Mouse (Mus musculus): ENCODE measurements around the gene Clec4g.
"Not testable (repeated sequence)": the region's sequence is repeated elsewhere in the genome, so short reads cannot be mapped to it uniquely, and the experiment has no call there.

The Clec4g gene

DNA sequence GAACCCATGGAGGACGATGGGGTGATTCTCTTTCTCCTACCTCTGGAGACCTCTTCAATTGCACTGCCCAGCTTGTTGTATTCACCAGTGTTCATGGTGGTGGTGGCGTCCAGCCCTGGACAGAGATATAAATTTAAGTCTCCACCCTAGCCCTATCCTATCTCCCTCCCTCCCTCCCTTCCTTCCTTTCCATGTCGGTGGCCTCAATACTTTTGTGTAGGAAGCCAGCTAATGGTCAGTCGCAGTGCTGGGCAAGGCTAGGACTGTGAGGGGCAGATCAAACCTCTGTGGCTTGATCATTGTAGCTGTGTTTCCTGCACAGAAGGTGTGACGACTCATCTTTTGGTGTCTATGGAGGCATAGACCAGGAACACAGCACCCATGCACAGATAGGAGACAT lies at the start of gene Clec4g:
Clec4g (minus strand) TSS at position 101 of the 400 bp plus-strand sequence.
- DNase-seq (ENCODE audit: low spot score in 2 of 2), result no peak

DNA sequence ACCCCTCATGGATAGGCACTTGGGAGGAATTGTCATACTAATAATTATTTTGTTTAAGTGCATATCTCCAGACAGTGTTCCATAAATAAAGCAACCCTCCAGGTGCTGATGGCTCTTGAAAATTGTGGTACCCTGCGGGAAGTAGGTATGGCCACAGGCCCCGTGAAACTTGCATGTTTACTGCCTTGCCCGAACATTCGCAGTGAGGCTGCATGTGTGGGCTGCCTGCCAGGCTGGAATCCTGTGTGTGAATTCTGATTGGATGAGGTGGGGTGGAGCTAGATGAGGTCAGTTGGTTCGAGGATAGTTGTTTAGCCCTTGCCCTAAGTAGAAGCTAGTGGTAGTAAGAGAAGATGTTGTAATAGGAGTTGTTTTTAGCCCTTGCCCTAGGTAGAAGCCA lies 48.2 kb upstream of the Clec4g start:
- DNase-seq (ENCODE audit: low spot score in 2 of 2), result not testable (repeated sequence)

DNA sequence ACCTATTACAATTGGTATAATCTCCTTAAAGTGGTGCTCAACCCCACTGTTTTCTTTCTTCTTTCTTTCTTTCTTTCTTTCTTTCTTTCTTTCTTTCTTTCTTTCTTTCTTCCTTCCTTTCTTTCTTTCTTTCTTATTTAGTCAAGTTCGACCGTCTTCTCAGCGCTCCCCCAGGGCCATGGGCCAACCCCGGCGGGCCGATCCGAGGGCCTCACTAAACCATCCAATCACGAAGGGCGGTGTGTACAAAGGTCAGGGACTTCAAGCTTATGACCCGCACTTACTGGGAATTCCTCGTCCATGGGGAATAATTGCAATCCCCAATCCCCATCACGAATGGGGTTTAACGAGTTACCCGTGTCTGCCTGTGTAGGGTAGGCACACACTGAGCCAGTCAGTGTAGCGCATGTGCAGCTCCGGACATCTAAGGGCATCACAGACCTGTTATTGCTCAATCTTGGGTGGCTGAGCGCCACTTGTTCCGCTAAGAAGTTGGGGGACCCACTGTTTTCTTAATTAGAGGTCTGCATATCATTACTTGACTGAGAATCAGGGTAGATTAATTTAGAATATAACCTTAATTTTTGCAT lies 33.9 kb upstream of the Clec4g start:
- peak in 1 of 2 experiments; percentile 26 for DNase-seq (ENCODE audit: low spot score in 2 of 2)

DNA sequence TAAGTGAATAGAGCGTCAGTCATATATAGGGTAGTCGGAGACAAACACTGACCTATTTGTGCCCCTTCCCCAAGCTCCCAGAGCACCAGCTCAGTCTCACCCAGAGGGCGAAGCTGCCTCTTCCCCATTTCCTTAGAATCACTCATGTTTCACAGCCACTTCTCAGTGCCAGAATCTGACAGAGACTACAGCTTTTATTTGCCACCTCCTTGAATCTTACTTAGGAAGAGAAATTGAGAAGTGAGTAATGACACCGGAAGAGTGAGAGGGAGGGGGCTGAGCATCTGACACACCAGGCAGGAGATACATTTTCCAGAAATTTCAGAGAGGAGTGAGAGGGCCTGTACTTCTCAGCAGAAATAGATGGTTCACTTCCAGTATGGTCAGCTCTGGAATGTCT lies 28.3 kb upstream of the Clec4g start, which contains the start of gene Cd209a:
Cd209a (minus strand) TSS at position 224 of the 400 bp plus-strand sequence.
- DNase-seq (ENCODE audit: low spot score in 2 of 2), result no peak

DNA sequence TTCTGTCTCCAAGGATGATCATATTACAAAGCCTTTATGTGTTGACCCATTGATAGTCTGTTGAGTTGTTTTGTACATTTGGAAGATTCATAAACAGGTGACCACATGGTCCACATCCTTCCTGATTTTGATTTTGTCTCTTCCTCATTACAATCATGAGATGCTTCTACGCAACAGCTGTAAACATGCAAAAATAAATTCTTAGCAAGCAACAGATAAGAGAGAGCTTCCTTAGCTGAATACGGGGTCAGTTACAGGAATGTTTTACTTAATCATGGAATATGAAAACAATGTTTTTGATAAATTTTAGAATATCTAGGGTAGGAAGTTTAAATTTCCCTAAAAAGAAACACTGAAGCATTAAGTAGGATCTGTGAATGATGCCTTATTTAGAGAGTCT lies 16.5 kb upstream of the Clec4g start:
- DNase-seq (ENCODE audit: low spot score in 2 of 2), result no peak

DNA sequence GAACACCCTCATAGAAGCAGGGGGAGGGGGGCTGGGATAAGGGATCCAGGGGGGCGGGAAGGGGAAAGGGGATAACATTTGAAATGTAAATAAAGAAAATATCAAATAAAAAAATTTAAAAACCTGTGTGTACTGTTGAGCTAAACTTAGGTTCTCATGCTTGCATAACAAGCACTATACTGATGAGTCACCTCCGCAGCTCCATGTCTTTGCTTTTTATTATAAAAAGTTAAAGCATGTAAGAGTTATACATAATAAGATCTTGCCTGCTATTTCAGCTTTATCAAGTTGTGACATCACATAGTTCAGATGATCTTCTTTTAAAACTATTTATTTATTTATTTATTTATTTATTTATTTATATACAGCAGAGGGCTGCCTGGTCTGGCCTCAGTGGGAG lies 15.1 kb upstream of the Clec4g start:
- no peak for DNase-seq (ENCODE audit: low spot score in 2 of 2)

DNA sequence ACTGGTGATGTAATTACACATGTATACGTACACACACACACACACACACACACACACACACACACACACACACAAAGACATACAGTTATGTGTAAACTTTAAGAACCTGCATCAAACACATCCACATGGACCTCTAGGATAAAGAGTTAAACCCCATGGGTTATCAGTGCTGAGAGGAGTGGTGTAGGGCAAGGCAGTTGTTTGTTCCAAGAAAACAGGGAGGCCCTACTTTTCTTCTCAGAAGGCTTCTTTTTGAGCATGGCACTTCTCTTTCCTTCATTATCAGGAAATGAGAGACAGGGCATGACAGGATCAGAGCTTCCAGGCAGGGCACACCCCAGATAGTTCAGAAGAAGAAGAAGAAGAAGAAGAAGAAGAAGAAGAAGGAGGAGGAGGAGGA lies 13.6 kb upstream of the Clec4g start:
- DNase-seq (ENCODE audit: low spot score in 2 of 2), result no peak

DNA sequence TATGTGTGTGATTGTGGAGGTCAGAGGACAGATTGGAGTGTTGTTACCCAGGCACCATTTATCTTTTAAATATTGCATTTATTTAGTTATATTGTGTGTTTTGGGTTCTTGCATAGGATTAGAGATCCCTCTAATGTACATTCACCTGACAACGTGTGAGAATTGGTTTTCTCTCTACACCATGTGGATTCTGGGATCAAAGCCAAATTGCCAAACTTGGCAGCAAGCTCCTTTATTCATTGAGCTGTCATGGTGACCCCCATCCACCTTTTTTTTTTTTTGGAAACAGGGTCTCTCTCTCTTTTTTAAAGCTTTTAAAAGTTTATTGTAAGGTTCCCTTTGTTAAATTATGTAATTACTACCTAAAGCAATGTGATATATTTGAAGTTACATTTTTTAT lies 590 bp upstream of the Clec4g start:
- DNase-seq (ENCODE audit: low spot score in 2 of 2), result no peak

DNA sequence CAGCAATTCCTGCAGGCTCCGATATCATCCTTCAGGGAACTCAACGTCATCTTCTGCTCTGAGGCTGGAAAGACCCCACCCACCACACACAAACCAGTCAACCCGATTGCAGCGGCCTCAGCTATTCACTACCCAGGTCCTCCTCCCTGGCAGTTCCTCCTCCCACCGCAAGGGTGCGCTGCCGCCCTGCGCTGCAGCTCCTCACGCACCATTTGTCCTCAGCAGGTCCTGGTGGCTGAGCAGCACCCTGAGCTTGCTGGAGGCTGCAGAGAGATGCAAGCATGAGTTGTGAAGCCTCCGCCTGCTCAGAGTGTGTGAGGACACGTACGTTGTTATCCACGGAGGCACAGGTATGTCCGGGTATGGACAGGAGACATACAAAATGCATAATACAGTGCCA lies 1.9 kb downstream of the Clec4g start:
- DNase-seq (ENCODE audit: low spot score in 2 of 2), result peak; percentile 27 to 44

DNA sequence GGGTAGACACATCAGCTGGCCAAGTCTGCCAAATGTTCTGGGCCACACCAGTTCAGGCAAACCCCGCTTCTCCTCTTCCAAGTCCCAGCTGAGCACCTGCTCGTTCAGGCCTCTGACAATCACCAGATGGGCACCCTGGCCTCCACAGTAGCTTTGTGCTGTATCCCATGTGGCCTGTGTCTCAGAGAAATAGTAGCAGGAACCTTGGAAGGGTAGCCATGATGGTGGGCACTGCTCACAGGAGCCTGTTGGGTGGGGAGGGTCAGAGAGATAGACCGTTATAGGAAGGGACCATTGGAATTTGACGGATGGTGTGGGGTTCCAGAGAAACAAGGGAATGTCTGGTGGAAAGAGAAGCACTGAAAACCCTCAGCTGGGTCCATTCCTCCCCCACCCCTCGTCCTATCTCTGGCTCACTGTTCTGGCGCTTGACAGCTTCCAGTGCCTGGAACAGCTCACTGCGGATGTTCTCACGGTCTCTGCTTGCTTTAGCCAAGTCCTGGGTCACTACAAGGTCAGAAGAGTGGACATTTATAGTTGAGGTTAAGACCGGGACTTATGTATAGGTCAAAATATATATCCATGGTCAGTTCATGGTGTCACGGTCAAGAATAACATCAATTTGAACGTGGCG lies 3.0 kb downstream of the Clec4g start:
- DNase-seq (ENCODE audit: low spot score in 2 of 2), result no peak

DNA sequence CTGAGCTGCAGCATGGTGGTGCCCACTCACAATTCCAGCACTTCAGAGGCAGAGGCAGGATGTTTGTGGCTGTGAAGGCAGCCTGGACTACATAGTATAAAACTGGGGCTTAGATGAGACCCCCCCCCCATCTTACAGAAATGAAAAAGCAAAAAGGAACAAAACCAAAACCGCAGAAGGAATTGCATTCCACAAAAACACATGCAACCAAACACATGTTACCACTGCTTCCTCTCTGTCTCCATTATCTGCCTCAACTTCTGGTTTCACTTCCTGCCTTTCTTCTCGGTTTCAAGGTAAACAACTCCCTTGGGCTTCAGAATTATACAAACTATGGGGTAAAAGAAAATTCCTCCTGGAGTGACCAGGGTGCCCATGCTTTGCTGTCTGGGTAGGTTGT lies 8.8 kb downstream of the Clec4g start:
- no peak for DNase-seq (ENCODE audit: low spot score in 2 of 2)

DNA sequence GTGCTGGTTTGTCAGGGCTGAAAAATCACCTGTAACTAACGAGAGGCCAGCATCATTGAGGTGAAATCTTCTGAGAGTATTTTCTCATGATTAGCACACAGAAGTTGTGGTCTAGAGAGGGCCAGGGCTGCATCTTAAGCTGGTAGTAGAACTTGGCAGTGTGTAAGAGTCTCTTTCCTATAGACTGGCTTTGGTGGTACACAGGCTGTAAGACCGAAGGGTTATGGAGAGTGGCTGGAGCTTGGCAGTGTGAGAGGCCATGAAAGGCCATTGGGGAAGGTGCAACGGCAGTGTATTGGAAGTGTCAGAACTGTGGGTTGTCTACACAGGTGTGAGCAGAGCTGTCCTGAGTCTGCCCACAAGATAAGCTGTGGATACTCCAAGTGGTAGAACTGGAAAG lies 10.1 kb downstream of the Clec4g start:
- no peak for DNase-seq (ENCODE audit: low spot score in 2 of 2)

DNA sequence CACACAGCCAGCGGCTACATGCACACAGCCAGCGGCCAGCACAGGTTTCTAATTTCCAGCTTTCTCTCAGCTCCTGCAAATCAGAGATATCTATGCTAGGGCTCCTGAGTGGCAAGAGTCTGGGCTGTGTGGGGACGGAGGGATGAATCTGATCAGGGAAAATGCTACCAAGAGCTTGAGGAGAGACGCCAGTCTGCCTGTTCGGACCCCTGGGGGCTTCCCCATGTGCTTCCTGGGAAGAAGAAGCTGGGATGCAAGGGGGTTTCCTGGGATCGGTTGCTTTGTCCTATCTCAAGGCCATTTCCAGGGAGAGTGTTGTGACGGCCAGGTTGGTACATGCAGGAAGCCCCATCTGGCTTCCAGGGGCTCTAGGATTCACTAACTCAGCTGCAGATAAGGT lies 12.8 kb downstream of the Clec4g start:
- no peak for DNase-seq (ENCODE audit: low spot score in 2 of 2)

DNA sequence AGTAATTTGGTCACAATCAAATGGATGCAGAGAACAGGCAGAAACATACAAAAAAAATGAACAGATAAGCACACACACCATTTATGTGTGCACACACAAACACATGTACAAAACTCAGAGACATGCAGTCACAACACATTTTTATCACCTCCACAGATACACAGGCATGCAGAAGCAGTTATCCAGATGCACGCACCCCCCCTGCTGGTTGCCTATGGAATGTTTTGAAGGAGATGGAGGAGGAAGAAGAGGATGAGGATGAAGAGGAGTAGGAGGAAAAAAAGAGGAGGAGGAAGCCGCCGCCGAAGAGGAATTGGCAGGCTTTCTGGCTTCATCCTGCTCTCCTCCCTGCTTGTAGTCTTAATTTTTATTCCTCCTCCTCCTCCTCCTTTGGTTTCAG lies 14.7 kb downstream of the Clec4g start:
- DNase-seq (ENCODE audit: low spot score in 2 of 2), result no peak

DNA sequence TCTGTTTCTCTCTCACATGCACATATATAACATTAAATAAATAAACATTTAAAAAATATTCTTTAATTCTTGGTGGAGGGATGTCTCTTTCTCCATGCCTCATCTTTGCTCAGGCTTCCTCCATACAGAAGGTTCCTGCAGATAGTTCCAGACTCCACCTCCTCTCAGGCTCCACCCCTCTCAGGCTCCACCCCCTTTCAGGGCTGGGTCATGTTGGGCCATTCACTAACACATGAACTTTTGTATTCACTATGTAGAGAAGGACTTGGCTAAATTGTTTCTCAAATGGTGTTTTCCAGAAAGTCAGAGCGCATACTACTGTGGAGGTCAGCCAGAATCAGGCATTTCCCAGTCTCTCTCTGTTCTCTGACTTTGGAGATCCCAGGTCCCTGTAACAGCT lies 19.0 kb downstream of the Clec4g start:
- no peak for DNase-seq (ENCODE audit: low spot score in 2 of 2)

DNA sequence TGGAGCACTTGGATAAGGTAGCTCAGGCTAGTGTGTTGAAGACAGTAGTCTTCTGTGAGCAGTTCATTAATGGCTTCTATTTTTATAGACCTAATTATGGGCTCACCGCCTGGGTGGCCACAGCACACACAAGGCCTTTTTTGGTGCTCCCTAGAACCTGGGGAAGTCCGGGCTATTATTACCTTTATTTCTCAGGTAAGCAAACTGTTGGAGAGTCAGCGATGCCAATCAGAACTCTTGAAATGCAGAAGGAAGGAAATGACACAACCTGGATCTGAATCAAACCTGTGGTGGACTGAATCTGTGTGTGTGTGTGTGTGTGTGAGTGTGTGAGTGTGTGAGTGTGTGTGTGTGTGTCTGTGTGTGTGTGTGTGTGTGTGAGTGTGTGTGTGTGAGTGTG lies 26.3 kb downstream of the Clec4g start, which contains the start of gene Fcer2a:
Fcer2a (minus strand) TSS at position 55 of the 400 bp plus-strand sequence.
- no peak for DNase-seq (ENCODE audit: low spot score in 2 of 2)

DNA sequence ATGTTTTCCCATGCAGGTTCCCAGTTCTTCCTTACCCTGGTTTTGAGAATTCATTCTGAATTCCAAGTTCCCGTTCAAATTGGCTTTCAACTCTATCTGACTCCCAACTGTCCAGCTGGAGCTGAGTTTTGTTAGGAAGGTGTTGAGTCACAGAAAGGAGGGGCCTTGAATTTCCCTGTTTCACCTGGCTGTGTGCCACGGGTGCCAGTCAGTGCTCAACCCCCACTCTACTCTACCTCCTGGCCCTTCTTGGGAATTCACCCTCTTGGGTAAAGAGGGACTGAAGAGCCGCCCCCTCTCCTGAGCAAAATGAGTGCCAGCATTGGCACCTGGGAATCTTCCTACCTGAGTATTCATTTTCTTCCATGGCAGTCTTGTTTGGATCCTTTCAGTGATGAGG lies 29.7 kb downstream of the Clec4g start:
- no peak for DNase-seq (ENCODE audit: low spot score in 2 of 2)

DNA sequence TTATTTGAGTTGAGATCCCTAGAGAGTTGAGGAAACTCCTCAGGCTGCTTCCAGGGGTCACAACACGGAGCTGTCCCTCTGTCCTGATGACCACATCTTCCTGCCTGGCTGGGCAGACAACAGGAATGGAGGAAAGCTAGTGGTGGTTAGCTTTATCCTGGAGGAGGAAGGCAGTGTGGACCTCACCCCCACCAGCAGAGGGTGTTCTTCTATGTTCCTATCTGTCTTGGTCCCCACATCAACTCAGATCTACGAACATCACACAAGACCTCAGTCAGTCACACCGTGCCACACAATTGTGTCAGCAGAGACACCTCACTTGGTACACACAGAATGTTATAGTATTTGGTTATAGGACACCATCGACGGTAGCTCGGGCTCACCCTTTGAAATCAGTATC lies 32.9 kb downstream of the Clec4g start:
- DNase-seq (ENCODE audit: low spot score in 2 of 2), result no peak

DNA sequence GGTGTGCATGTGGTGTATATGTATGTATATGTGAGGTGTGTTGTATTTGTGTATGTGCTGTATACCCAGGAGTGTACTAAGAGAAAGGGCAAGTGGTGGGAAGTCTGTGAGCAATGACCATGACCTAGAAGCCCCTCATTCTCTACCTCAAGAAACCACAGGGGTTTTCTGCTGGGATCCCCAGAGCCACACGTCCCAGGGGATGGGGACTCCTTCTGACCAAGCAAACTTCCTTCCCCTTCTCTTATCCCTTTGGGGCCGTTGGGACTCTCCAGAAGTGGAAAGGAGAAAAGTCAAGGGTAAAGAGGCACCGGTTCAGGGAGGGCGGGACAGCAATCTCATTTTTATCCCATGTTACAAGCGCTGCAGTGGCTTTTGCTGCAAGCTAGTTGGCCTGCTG lies 35.0 kb downstream of the Clec4g start:
- DNase-seq (ENCODE audit: low spot score in 2 of 2), result no peak

DNA sequence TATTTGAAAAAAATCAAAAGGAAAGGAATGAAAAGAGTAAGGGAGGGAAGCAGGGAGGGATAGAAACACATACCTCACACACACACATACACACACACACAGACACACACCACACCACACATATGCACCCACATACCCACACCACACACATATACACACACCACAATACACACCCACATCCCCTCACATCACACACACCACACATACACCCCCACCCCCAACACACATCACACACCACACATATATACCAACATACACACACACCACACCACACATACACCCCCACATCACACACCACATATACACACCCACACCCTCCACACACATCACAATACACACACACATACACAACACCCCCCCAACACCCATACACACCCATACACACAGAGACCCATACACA lies 35.9 kb downstream of the Clec4g start:
- DNase-seq (ENCODE audit: low spot score in 2 of 2), result no peak

DNA sequence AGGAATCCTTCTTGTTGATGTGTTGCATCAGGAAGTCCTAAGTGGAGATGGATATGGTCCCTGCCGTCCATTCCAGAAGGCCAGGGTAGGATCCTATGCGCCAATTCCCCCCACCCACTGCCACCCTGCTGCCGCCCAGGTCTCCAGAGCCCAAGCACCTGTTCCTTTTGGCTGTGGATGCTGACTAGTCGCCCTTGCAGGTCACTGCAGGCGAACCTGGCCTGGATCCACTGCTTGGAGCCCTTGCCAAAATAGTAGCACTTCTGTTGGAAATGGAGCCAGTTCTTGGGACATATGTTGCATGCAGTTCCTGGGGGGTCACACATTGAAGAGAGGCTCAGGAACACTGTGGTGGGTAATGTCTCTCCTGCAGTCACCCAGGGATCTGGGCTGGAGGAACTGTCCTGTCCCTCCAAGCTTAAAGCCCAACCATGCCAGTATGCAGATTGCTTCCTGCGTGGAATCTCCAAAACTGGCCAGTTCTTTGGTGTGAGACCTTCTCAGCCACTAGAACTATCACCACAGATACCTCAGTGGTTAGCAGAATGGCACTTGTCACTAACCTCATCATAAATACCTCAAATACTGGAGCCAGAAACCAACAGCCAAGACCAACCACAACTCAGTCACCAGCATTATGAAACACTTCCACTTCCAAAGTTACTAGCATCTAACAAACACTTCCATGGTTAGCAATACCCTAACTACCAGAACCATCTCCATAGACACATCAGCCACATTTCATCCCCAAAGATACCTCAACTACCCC lies 36.9 kb downstream of the Clec4g start:
- DNase-seq (ENCODE audit: low spot score in 2 of 2), result no peak

DNA sequence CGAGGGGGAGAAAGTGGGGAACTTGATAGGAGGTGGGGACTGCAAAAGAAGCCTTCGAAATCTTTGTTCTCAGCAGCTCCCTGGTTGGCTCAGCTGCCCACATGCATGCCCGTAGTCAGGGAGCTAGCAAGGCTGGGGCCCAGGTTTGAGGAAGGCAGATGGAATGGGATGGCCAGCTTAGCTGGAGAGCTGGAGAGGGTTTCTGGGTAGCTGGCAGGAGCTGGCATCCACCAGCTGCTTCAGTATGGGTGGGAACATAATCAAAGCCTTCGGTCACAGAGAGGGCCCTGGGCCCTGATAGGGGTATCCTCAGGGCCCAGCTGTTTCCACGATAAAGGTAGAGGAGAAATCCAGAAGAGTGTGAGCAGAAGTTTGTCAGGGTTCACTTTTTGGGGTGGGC lies 38.0 kb downstream of the Clec4g start:
- no peak for DNase-seq (ENCODE audit: low spot score in 2 of 2)

DNA sequence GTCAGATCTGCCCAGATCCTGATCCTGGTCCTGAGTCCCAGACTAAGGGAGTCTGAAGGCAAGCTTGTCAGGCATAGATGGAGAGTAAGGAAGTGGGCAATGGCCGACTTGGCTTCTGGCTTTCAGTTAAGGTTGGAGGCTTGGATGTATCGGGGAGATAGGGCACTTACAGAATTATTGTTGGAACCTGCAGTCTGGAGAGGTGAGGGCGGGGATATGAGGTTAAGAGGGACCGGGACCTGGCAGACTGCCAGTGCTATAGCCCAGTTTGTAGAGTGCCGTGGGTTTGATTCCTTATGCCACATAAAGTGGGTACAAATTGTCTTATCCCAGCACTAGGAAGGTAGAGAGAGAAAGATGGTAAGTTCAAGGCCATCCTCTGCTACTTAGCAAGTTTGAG lies 40.8 kb downstream of the Clec4g start:
- no peak for DNase-seq (ENCODE audit: low spot score in 2 of 2)

Data from frontal cortex, postnatal 10 days (tissue).